Mouse (Mus musculus): Measurements from ENCODE around the gene Stard3. TPM values are rescaled to one million over a fixed set of nuclear protein-coding genes. Genes with fewer than 3 reads are reported as not detected.

Gene Stard3
- total RNA-seq (2014; rRNA removed) (31.2 and 56.1 TPM in 2 replicates), polyA plus RNA-seq (2015; fragmentation: Nextera tagmentation; extraction: Ambion mirVana) (23.8 and 28.2 TPM in 2 replicates)

DNA sequence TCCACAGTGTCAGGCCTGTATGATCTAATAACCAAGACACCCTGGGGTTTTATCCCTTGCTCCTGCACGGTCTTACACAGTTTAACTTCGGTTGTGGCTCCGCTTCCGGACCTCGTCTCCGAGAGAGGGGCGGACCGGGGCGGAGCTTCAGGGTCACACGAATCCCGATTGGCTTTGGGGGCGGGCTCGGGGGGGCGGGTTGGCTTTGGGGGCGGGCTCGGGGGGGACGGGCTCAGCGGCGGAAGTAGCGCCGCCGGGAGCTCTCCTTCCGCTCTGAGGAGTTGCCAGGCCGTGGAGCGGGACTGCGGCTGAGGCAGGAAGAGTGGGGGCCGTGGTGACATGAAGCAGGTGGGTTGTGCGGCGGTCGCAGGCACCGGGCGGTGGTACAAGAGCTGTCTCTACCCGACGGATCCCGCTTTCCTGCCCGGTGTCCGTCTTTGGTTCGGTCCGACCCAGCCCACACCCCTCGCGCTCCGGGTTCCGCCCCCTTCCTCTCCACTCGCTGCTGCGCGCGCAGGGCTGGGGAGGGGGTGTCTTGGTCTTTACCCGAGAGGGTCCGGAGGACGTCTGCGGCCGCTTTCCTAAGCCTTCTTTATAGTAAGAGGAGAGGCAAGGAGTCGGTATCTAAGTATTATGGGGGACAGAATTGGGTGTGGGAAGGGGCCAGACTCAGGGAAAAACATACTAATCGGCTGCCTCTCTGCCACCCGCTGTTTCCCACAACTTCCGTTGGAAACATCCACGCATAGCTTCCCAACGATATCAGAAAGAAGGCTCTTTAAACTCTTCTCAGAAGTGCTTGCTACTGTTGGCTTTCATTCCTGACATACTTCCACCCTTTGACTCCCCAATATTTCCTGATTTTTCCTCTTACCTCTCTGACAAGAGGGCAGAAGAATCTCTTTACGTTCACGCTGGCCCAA, at the start of gene Stard3:
Gene Stard3 (plus strand): TSS at position 208 of the 923 bp plus-strand sequence.
- WGBS: under 1% methylated on average over 49 of the region's 60 CpGs
- Histone ChIP-seq H3K9me3 (ENCODE audit: low read length) (no peaks in the 10 kb centered on the region), H3K9ac (replicated peaks; ENCODE audit: low read length, poor library complexity, severe bottlenecking) (peak within 1 kb of the TSS; percentile 60), H3K27me3 (ENCODE audit: insufficient read depth, low read length) (no peaks in the 10 kb centered on the region), H3K4me1 (ENCODE audit: insufficient read depth, low read length) (peaks cover 16% of the 10 kb centered on the region), H3K36me3 (ENCODE audit: insufficient read depth, low read length) (no peaks in the 10 kb centered on the region), H3K27ac (ENCODE audit: low read depth, low read length) (peak within 1 kb of the TSS; percentile 73), H3K4me3 (ENCODE audit: low read depth, low read length) (peak within 1 kb of the TSS; percentile 59), H3K4me2 (ENCODE audit: low read depth, low read length, poor library complexity, severe bottlenecking) (peak within 1 kb of the TSS; percentile 81)
- TF ChIP-seq CTCF (IDR thresholded peaks at IDR 0.05): no peak
- DNase-seq (ENCODE audit: low spot score): peak; percentile 93
- ATAC-seq (ENCODE audit: low FRiP score): peak; percentile 88

DNA sequence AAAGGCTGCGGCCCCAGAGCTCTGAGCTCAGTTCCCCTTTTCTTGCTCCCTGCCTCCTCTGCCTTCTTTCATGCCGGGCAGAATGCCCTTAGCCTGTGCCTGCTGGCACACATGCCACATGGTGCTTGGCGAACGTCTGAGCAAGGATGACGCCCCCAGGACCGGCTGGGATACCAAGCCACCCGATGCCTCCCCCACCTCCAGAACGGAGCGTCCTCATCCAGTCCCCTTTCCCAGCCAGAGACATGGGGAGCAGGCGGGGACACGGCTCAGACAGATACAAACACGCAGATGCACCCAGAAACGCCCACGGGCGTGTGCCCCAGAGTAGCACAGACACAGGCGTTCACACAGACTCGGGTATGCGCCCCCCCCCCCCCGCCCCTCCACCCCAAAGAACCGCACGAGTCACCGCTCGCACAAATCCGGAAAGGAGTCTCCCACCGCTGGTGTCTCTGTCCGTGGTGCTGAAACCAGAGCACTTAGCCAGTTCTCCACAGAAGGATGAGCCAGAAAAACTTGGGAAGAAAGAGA, 44.3 kb upstream of the Stard3 start:
- no peak for TF ChIP-seq CTCF (IDR thresholded peaks at IDR 0.05)
- H3K36me3 ChIP-seq (ENCODE audit: insufficient read depth, low read length): no peaks in the 10 kb centered on the region
- H3K9ac ChIP-seq (replicated peaks; ENCODE audit: low read length, poor library complexity, severe bottlenecking): no peak overlapping the region
- no peak for DNase-seq (ENCODE audit: low spot score)
- 3% methylated on average over 26 of the region's 26 CpGs for WGBS
- no peak overlapping the region for H3K4me3 ChIP-seq (ENCODE audit: low read depth, low read length)
- H3K27me3 ChIP-seq (ENCODE audit: insufficient read depth, low read length): peaks cover 63% of the 10 kb centered on the region
- H3K4me1 ChIP-seq (ENCODE audit: insufficient read depth, low read length): no peaks in the 10 kb centered on the region
- H3K9me3 ChIP-seq (ENCODE audit: low read length): no peaks in the 10 kb centered on the region
- ATAC-seq (ENCODE audit: low FRiP score): no peak
- no peak overlapping the region for H3K4me2 ChIP-seq (ENCODE audit: low read depth, low read length, poor library complexity, severe bottlenecking)
- no peak overlapping the region for H3K27ac ChIP-seq (ENCODE audit: low read depth, low read length)

- H3K9me3 ChIP-seq (ENCODE audit: low read length): no peaks in the 10 kb centered on the region
- DNase-seq (ENCODE audit: low spot score): no peak
- no peak for ATAC-seq (ENCODE audit: low FRiP score)
- H3K4me3 ChIP-seq (ENCODE audit: low read depth, low read length): no peak overlapping the region
- H3K27ac ChIP-seq (ENCODE audit: low read depth, low read length): no peak overlapping the region
- H3K4me1 ChIP-seq (ENCODE audit: insufficient read depth, low read length): no peaks in the 10 kb centered on the region
- WGBS: 5% methylated on average over 7 of the region's 7 CpGs
- H3K4me2 ChIP-seq (ENCODE audit: low read depth, low read length, poor library complexity, severe bottlenecking): no peak overlapping the region
- TF ChIP-seq CTCF (IDR thresholded peaks at IDR 0.05): no peak
- no peak overlapping the region for H3K9ac ChIP-seq (replicated peaks; ENCODE audit: low read length, poor library complexity, severe bottlenecking)
- H3K36me3 ChIP-seq (ENCODE audit: insufficient read depth, low read length): no peaks in the 10 kb centered on the region
- H3K27me3 ChIP-seq (ENCODE audit: insufficient read depth, low read length): peaks cover 72% of the 10 kb centered on the region
These were observed 40.7 kb upstream of the Stard3 start for GRCm38 (mm10) chr11:98317479-98317878.

DNA sequence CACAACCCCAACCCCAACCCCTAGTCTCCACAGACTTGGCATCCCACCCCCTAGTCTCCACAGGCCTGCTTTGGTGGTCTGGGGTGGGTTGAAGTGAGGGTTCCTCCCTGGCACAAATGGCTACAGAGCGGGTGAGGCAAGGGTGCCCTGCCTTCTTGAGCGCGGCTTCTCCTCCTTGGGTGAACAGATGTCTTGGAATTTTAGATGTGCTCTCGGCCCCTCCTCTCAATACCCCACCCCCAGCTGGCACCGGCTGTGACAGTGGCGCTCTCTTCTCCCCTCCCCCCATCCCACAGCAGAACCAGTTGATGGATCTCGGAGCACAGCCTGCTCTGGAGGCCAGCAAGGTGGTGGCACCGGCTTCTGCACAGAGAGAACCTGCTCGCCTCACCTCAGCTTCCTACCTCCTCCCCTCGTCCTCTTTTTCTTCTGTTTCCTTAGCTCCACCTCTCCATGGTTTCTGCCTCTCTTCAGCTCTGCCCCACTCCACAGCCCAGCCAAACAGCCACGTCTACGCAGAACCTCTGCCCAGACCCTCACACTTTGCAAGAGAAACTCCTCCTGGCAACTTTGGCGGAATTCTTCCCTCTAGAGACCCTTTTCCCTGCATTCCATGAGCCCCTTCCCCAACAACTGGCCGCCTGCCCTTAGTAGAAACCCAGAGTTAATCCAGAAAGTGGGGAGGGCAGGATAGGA, 39.6 kb upstream of the Stard3 start:
- Histone ChIP-seq H3K27me3 (ENCODE audit: insufficient read depth, low read length) (peaks cover 74% of the 10 kb centered on the region), H3K36me3 (ENCODE audit: insufficient read depth, low read length) (no peaks in the 10 kb centered on the region), H3K4me1 (ENCODE audit: insufficient read depth, low read length) (no peaks in the 10 kb centered on the region), H3K9ac (replicated peaks; ENCODE audit: low read length, poor library complexity, severe bottlenecking) (no peak overlapping the region), H3K9me3 (ENCODE audit: low read length) (no peaks in the 10 kb centered on the region), H3K4me2 (ENCODE audit: low read depth, low read length, poor library complexity, severe bottlenecking) (no peak overlapping the region), H3K4me3 (ENCODE audit: low read depth, low read length) (no peak overlapping the region), H3K27ac (ENCODE audit: low read depth, low read length) (no peak overlapping the region)
- no peak for DNase-seq (ENCODE audit: low spot score)
- no peak for ATAC-seq (ENCODE audit: low FRiP score)
- TF ChIP-seq CTCF (IDR thresholded peaks at IDR 0.05): no peak
- WGBS: 3% methylated on average over 14 of the region's 14 CpGs

GRCm38 (mm10) chr11:98319120-98319519, 39.0 kb upstream of the Stard3 start:
- peaks cover 75% of the 10 kb centered on the region for H3K27me3 ChIP-seq (ENCODE audit: insufficient read depth, low read length)
- H3K27ac ChIP-seq (ENCODE audit: low read depth, low read length): no peak overlapping the region
- no peak for DNase-seq (ENCODE audit: low spot score)

More at GRCm38 (mm10) chr11:98319120-98319519, 39.0 kb upstream of the Stard3 start:
- no peaks in the 10 kb centered on the region for H3K36me3 ChIP-seq (ENCODE audit: insufficient read depth, low read length)
- 2% methylated on average over 15 of the region's 15 CpGs for WGBS
- ATAC-seq (ENCODE audit: low FRiP score): no peak
- no peak overlapping the region for H3K9ac ChIP-seq (replicated peaks; ENCODE audit: low read length, poor library complexity, severe bottlenecking)
- no peak overlapping the region for H3K4me2 ChIP-seq (ENCODE audit: low read depth, low read length, poor library complexity, severe bottlenecking)
- H3K4me1 ChIP-seq (ENCODE audit: insufficient read depth, low read length): no peaks in the 10 kb centered on the region
- H3K9me3 ChIP-seq (ENCODE audit: low read length): no peaks in the 10 kb centered on the region
- no peak overlapping the region for H3K4me3 ChIP-seq (ENCODE audit: low read depth, low read length)
- TF ChIP-seq CTCF (IDR thresholded peaks at IDR 0.05): no peak

All from midbrain, postnatal 0 days (tissue).